Mouse (Mus musculus) lung, adult 2 months (tissue): ENCODE results near the gene Dgkq.

ENCODE experiments used
- CTCF ChIP-seq: fragments of 200-500 bp; IDR thresholded peaks from 2 replicates; pipeline ENCODE4 v1.5.1; 2011; ENCODE audit warnings: mild to moderate bottlenecking, low read length, control low read depth; ENCODE audit not compliant: insufficient read depth
- POLR2A ChIP-seq: fragments of 200-500 bp; IDR thresholded peaks from 2 replicates; pipeline ENCODE4 v1.6.1; 2011; ENCODE audit warnings: low read depth, mild to moderate bottlenecking, control low read depth, low read length, borderline replicate concordance; ENCODE audit errors: extremely low read depth

DNA sequence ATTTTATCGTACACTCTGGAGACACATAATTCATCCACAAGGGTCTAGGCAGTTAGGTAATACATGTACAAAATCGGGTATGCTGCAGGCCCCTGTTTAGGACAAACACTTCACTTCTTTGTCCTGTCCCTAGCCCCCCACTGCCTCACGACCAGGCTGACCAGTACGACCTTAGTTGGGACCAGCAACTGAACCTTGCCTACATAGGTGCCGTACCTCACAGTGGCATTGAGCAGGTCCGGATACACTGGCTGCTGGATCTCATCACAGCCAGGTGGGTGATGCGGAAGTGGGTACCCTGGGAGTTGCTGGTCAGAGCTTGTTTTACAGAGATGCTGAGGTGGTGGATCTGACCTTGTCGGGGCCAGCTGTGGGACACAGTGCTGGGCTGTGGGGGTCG, 514 bp upstream of the Dgkq start:
- TF ChIP-seq POLR2A (no peak), CTCF (no peak)
